ENCODE assay signal across 24 mouse cellular contexts in genomic region chr7:135548434-135548833, GRCm38 (mm10). TPM values are rescaled to one million over a fixed set of nuclear protein-coding genes. Genes with fewer than 3 reads are reported as not detected.
DNase-seq lines count a peak whose midpoint lies in the region; ATAC-seq and TF ChIP-seq lines count a peak whose summit lies in the region.
"Had no signal": no experiment of that assay in that cellular context is flagged by ENCODE, and none has a peak within 500 bp of the region (broad histone marks: within the 10 kb centered on the region; RNA-seq: fewer than 3 reads in every experiment).

No protein-coding gene starts in this region.

- no peak overlapping the region for H3K27ac ChIP-seq in midbrain, embryonic 14.5 days (replicated peaks; ENCODE audit: low read depth, low read length)
- H3K27ac ChIP-seq in midbrain, embryonic 15.5 days, result no peak overlapping the region
- peak overlapping the region; percentile 33; the same call in 1 of the 2 replicates for H3K27ac ChIP-seq in neural tube, embryonic 13.5 days (replicated peaks)
- H3K27ac ChIP-seq: embryonic facial prominence, embryonic 13.5 days; forebrain, embryonic 12.5 days; heart, adult 2 months; heart, embryonic 15.5 days had no signal

- H3K36me3 ChIP-seq in midbrain, embryonic 14.5 days (ENCODE audit: control insufficient read depth, insufficient read depth, low read length), result no peaks in the 10 kb centered on the region
- H3K36me3 ChIP-seq in midbrain, embryonic 15.5 days (replicated peaks), result no peaks in the 10 kb centered on the region
- H3K36me3 ChIP-seq in neural tube, embryonic 13.5 days, result no peaks in the 10 kb centered on the region
- H3K36me3 ChIP-seq: embryonic facial prominence, embryonic 13.5 days; forebrain, embryonic 12.5 days; heart, embryonic 15.5 days had no signal

- H3K4me1 ChIP-seq in midbrain, embryonic 14.5 days (ENCODE audit: control insufficient read depth, insufficient read depth, low read length), result no peaks in the 10 kb centered on the region
- peaks cover 3% of the 10 kb centered on the region; the same call in 1 of the 2 replicates for H3K4me1 ChIP-seq in midbrain, embryonic 15.5 days
- H3K4me1 ChIP-seq in neural tube, embryonic 13.5 days (replicated peaks), result peaks cover 26% of the 10 kb centered on the region
- H3K4me1 ChIP-seq: forebrain, embryonic 12.5 days had no signal

- no peak overlapping the region for H3K4me3 ChIP-seq in midbrain, embryonic 14.5 days (replicated peaks; ENCODE audit: low read depth, low read length)
- H3K4me3 ChIP-seq in midbrain, embryonic 15.5 days, result no peak overlapping the region
- no peak overlapping the region for H3K4me3 ChIP-seq in neural tube, embryonic 13.5 days
- H3K4me3 ChIP-seq: embryonic facial prominence, embryonic 13.5 days; forebrain, embryonic 12.5 days; heart, adult 2 months; heart, embryonic 15.5 days had no signal

- no peak for TF ChIP-seq POLR2A in brain, embryonic 14.5 days (IDR thresholded peaks at IDR 0.05; ENCODE audit: borderline replicate concordance, extremely low read depth, insufficient read depth, insufficient read length, poor library complexity, severe bottlenecking)

- peak; percentile 47 for DNase-seq in embryo, embryonic 11 days
- no peak for DNase-seq in embryo, embryonic 10 days (ENCODE audit: low spot score)
- peak; percentile 34 for DNase-seq in midbrain, embryonic 14.5 days
- DNase-seq in brain, embryonic 14.5 days (ENCODE audit: low read depth), result peak; percentile 47
- no peak for DNase-seq in adrenal gland, adult 2 months
- DNase-seq: adrenal gland, postnatal 14 days; cerebellum, adult 18-20 months; cerebellum, adult 9-11 months; cerebellum, postnatal 36 days; forebrain, postnatal 0 days; gastrocnemius, postnatal 14 days; heart, adult 2 months; heart, postnatal 14 days had no signal

- no peak for ATAC-seq in midbrain, embryonic 14.5 days (ENCODE audit: low FRiP score, low TSS enrichment)
- ATAC-seq in midbrain, embryonic 15.5 days (replicated peaks), result no peak
- peak; percentile 27; the same call in 1 of the 2 replicates for ATAC-seq in neural tube, embryonic 13.5 days (ENCODE audit: low read depth)
- ATAC-seq: forebrain, postnatal 0 days; inflammation-experienced regulatory T-cells, adult 6 months had no signal

- 73% methylated on average over 6 of the region's 6 CpGs for WGBS in midbrain, embryonic 14.5 days
- 69% methylated on average over 6 of the region's 6 CpGs for WGBS in midbrain, embryonic 15.5 days
- 15% methylated on average over 6 of the region's 6 CpGs for WGBS in neural tube, embryonic 13.5 days

- no peak overlapping the region for H3K4me2 ChIP-seq in midbrain, embryonic 14.5 days (ENCODE audit: low read length)
- no peak overlapping the region for H3K4me2 ChIP-seq in midbrain, embryonic 15.5 days
- no peak overlapping the region for H3K4me2 ChIP-seq in neural tube, embryonic 13.5 days
- H3K4me2 ChIP-seq: embryonic facial prominence, embryonic 13.5 days; forebrain, embryonic 12.5 days; heart, embryonic 11.5 days; heart, embryonic 15.5 days had no signal

- no peak for TF ChIP-seq CTCF in brain, embryonic 14.5 days (IDR thresholded peaks at IDR 0.05; ENCODE audit: borderline replicate concordance, extremely low read depth, insufficient read depth, insufficient read length)

- H3K27me3 ChIP-seq in midbrain, embryonic 14.5 days (ENCODE audit: control insufficient read depth, insufficient read depth, low read length), result no peaks in the 10 kb centered on the region
- H3K27me3 ChIP-seq in midbrain, embryonic 15.5 days (replicated peaks), result no peaks in the 10 kb centered on the region
- no peaks in the 10 kb centered on the region for H3K27me3 ChIP-seq in neural tube, embryonic 13.5 days
- H3K27me3 ChIP-seq: forebrain, embryonic 12.5 days; heart, embryonic 15.5 days had no signal

- H3K9ac ChIP-seq in midbrain, embryonic 14.5 days (replicated peaks; ENCODE audit: low read length), result no peak overlapping the region
- no peak overlapping the region for H3K9ac ChIP-seq in midbrain, embryonic 15.5 days
- H3K9ac ChIP-seq in neural tube, embryonic 13.5 days, result peak overlapping the region; percentile 31; the same call in 1 of the 2 replicates
- H3K9ac ChIP-seq: forebrain, embryonic 12.5 days; forebrain, postnatal 0 days; heart, embryonic 15.5 days had no signal

- no peaks in the 10 kb centered on the region for H3K9me3 ChIP-seq in midbrain, embryonic 14.5 days (ENCODE audit: control insufficient read depth, low read length)
- no peaks in the 10 kb centered on the region for H3K9me3 ChIP-seq in midbrain, embryonic 15.5 days
- H3K9me3 ChIP-seq in neural tube, embryonic 13.5 days, result no peaks in the 10 kb centered on the region
- H3K9me3 ChIP-seq: embryonic facial prominence, embryonic 13.5 days; forebrain, embryonic 12.5 days; heart, embryonic 15.5 days had no signal

RNA-seq across cellular contexts. Expression of gene Ptpre, which starts 11.2 kb away (rescaled TPM):
- 5.0 and 6.7 TPM in 2 replicates for polyA plus RNA-seq in midbrain, embryonic 14.5 days (2014; fragmentation: Nextera tagmentation; extraction: Ambion mirVana)
- polyA plus RNA-seq in midbrain, embryonic 15.5 days (2015; fragmentation: Nextera tagmentation; extraction: Ambion mirVana), result 7.1 and 7.6 TPM in 2 replicates
- 3.3 and 6.7 TPM in 2 replicates for polyA plus RNA-seq in brain, embryonic 14.5 days (2012; rRNA removed)
- 4.1 and 5.3 TPM in 2 replicates for polyA plus RNA-seq in neural tube, embryonic 13.5 days (2015; fragmentation: Nextera tagmentation; extraction: Ambion mirVana)
- total RNA-seq in adrenal gland, adult 2 months (2021), result 1 to 10 TPM; 3.5 to 8.1 TPM
- polyA plus RNA-seq in adrenal gland, adult 2 months (2012; rRNA removed), result 1.4 and 1.9 TPM in 2 replicates

RNA-seq across cellular contexts. Expression of gene Clrn3, which starts 20.0 kb away (rescaled TPM):
- polyA plus RNA-seq in midbrain, embryonic 14.5 days (2014; fragmentation: Nextera tagmentation; extraction: Ambion mirVana), result not detected in 2 replicates
- polyA plus RNA-seq in midbrain, embryonic 15.5 days (2015; fragmentation: Nextera tagmentation; extraction: Ambion mirVana), result not detected in 2 replicates
- not detected in 2 replicates for polyA plus RNA-seq in brain, embryonic 14.5 days (2012; rRNA removed)
- polyA plus RNA-seq in neural tube, embryonic 13.5 days (2015; fragmentation: Nextera tagmentation; extraction: Ambion mirVana), result 0.11 TPM in 1 of 2 replicates, not detected in the other
- not detected for total RNA-seq in adrenal gland, adult 2 months (2021)
- not detected in 2 replicates for polyA plus RNA-seq in adrenal gland, adult 2 months (2012; rRNA removed)
- total RNA-seq: adrenal gland, postnatal 14 days; gastrocnemius, adult 18-20 months; gastrocnemius, postnatal 14 days; heart, adult 2 months; heart, postnatal 14 days; hematopoietic stem cell, adult 5-6 weeks; MEL had no signal
- polyA plus RNA-seq: C2C12; embryonic facial prominence, embryonic 13.5 days; forebrain, embryonic 12.5 days; forebrain, postnatal 0 days; heart, adult 2 months; heart, embryonic 11.5 days; heart, embryonic 15.5 days; inflammation-experienced regulatory T-cells, adult 6 months had no signal

Comparison
In these comparisons a context has a peak if more than half of its experiments do, and no peak if none do; other contexts are left out.
1. DNase-seq: peak in embryo, embryonic 11 days (single experiment), midbrain, embryonic 14.5 days (single experiment) and brain, embryonic 14.5 days (single experiment); none in embryo, embryonic 10 days (single experiment) and adrenal gland, adult 2 months (single experiment).